Mouse (Mus musculus): ENCODE data around the gene Gpr179.

DNA sequence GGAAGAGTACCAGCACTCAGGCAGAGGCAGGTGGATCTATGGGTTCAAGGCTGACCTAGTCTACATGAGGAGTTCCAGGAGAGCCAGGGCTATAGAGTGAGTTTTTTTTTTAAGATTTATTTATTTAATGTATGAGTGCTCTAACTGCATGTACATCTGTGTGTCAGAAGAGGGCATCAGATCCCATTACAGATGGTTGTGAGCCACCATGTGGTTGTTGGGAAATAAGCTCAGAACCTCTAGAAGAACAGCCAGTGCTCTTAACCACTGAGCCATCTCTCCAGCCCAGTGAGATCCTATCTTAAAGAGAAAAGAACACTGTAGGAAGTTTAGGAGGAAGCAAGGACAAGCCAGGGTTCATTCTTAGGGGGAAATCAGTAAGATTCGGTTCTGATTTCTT is 21.6 kb downstream of the Gpr179 start:
- TF ChIP-seq POLR2A (IDR thresholded peaks at IDR 0.05; ENCODE audit: borderline replicate concordance, low read depth, low read length): no peak
- TF ChIP-seq CTCF (IDR thresholded peaks at IDR 0.05; ENCODE audit: low read depth, low read length): no peak
